Mouse (Mus musculus): ENCODE measurements around the gene Macrod1.

GRCm38 (mm10) chr19:7136714-7137498, 80.3 kb downstream of the Macrod1 start:
- no peak for TF ChIP-seq POLR2A (IDR thresholded peaks at IDR 0.05; ENCODE audit: insufficient read depth, low read length)
- peak; percentile 34; the same call in 1 of the 2 replicates for TF ChIP-seq EP300 (IDR thresholded peaks at IDR 0.05; ENCODE audit: insufficient read depth, low read depth, low read length)
- TF ChIP-seq CTCF (IDR thresholded peaks at IDR 0.05; ENCODE audit: low read depth, low read length) = no peak
